Mouse (Mus musculus) spleen, adult 2 months (tissue): Measurements from ENCODE around the gene Gab1.

Source experiments
- CTCF ChIP-seq: fragments of 200-500 bp; IDR thresholded peaks from 2 replicates; pipeline ENCODE4 v1.5.1; 2011; ENCODE audit warnings: mild to moderate bottlenecking, inconsistent platforms; ENCODE audit not compliant: insufficient read depth, insufficient read length, insufficient replicate concordance; ENCODE audit errors: extremely low read depth
- POLR2A ChIP-seq: fragments of 200-500 bp; IDR thresholded peaks from 2 replicates; pipeline ENCODE4 v1.6.1; 2011; ENCODE audit warnings: low read depth, low read length, inconsistent platforms

DNA sequence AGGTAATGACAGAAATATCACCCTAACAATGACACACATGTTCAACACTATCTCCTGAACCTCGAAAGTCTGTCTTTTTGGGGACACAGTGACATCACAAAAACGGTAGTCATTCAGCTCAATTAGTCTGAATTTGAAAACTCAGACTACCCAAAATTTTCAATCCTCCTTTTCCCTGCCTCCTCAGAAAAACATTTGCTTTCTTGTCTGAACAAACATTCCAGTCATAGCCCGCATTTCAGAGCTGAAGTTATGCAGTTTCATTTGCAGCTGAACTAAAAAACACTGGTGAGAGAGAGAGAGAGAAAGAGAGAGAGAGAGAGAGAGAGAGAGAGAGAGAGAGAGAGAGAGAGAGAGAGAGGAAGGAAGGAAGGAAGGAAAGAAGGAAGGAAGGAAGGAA lies 23.2 kb downstream of the Gab1 start:
- TF ChIP-seq CTCF (no peak), POLR2A (no peak)
